Mouse (Mus musculus) CD4-positive, CD25-positive, alpha-beta regulatory T cell, adult 4 months (primary cell): Measurements from ENCODE around the gene Egln2. TPM values are rescaled to one million over a fixed set of nuclear protein-coding genes. Genes with fewer than 3 reads are reported as not detected.

Experiments
- ATAC-seq: one replicate; pipeline ENCODE4 v1.8.0; 2017
- polyA plus RNA-seq, 2 experiments: library from polyadenylated mRNA; unstranded; fragments of 100-300 nt; shearing (Covaris generic); gene quantifications; one replicate each; pipeline ENCODE4 v1.2.1; 2017

Egln2 gene
- 10 to 100 TPM; 16.8 to 16.9 TPM for polyA plus RNA-seq

GRCm38 (mm10) chr7:27166614-27167474, at the start of gene Egln2:
Gene Egln2, minus strand, starts transcription at chr7:27166802.
- peak; percentile 87 for ATAC-seq

- ATAC-seq: no peak
These were observed 46.0 kb upstream of the Egln2 start for GRCm38 (mm10) chr7:27212626-27213025.

GRCm38 (mm10) chr7:27203730-27204449, 37.3 kb upstream of the Egln2 start:
- no peak for ATAC-seq

GRCm38 (mm10) chr7:27198779-27199178, 32.2 kb upstream of the Egln2 start:
- no peak for ATAC-seq

- no peak for ATAC-seq
These were observed 31.8 kb upstream of the Egln2 start for GRCm38 (mm10) chr7:27198355-27198754.

- no peak for ATAC-seq
These were observed 31.0 kb upstream of the Egln2 start for GRCm38 (mm10) chr7:27197634-27198033.

- ATAC-seq: no peak
These were observed 30.5 kb upstream of the Egln2 start for GRCm38 (mm10) chr7:27197136-27197535.

- peak; percentile 93 for ATAC-seq
These were observed 29.3 kb upstream of the Egln2 start, which contains the start of the genes BC024978 and Snrpa for GRCm38 (mm10) chr7:27195681-27196611. Gene BC024978, plus strand, starts transcription at chr7:27195781. Gene Snrpa, minus strand, starts transcription at chr7:27196271.

- ATAC-seq: no peak
These were observed 27.1 kb upstream of the Egln2 start for GRCm38 (mm10) chr7:27193731-27194130.

GRCm38 (mm10) chr7:27192434-27192833, 25.8 kb upstream of the Egln2 start:
- ATAC-seq: no peak

- no peak for ATAC-seq
These were observed 22.8 kb upstream of the Egln2 start for GRCm38 (mm10) chr7:27189271-27189931.

GRCm38 (mm10) chr7:27185986-27186385, 19.4 kb upstream of the Egln2 start:
- no peak for ATAC-seq

GRCm38 (mm10) chr7:27184964-27185363, 18.4 kb upstream of the Egln2 start:
- ATAC-seq: peak; percentile 47

- ATAC-seq: no peak
These were observed 15.9 kb upstream of the Egln2 start for GRCm38 (mm10) chr7:27182498-27182897.

- no peak for ATAC-seq
These were observed 14.5 kb upstream of the Egln2 start, which contains the start of the genes Gm21983 and Mia for GRCm38 (mm10) chr7:27180837-27181695. Gene Gm21983, minus strand, starts transcription at chr7:27181086. Gene Mia, minus strand, starts transcription at chr7:27181157.

- ATAC-seq: no peak
These were observed 13.4 kb upstream of the Egln2 start for GRCm38 (mm10) chr7:27180036-27180435.

GRCm38 (mm10) chr7:27179217-27179918, 12.8 kb upstream of the Egln2 start:
- ATAC-seq: no peak

- peak; percentile 95 for ATAC-seq
These were observed 12.0 kb upstream of the Egln2 start, which contains the start of gene Rab4b for GRCm38 (mm10) chr7:27178324-27179216. Gene Rab4b, minus strand, starts transcription at chr7:27178896.

- ATAC-seq: no peak
These were observed 11.3 kb upstream of the Egln2 start for GRCm38 (mm10) chr7:27177942-27178323.
